Mouse (Mus musculus): ENCODE data around the gene Lrrc8c. TPM values are rescaled to one million over a fixed set of nuclear protein-coding genes. Genes with fewer than 3 reads are reported as not detected.

The Lrrc8c gene
- total RNA-seq, 2 experiments from 2014 or later, result 9.3 to 10.6 TPM

- DNase-seq (ENCODE audit: low spot score), result no peak
These were observed 18.8 kb upstream of the Lrrc8c start for GRCm38 (mm10) chr5:105500132-105501121.

GRCm38 (mm10) chr5:105501136-105501535, 18.1 kb upstream of the Lrrc8c start:
- DNase-seq (ENCODE audit: low spot score), result no peak

GRCm38 (mm10) chr5:105508813-105509212, 10.4 kb upstream of the Lrrc8c start:
- DNase-seq (ENCODE audit: low spot score), result no peak

DNA sequence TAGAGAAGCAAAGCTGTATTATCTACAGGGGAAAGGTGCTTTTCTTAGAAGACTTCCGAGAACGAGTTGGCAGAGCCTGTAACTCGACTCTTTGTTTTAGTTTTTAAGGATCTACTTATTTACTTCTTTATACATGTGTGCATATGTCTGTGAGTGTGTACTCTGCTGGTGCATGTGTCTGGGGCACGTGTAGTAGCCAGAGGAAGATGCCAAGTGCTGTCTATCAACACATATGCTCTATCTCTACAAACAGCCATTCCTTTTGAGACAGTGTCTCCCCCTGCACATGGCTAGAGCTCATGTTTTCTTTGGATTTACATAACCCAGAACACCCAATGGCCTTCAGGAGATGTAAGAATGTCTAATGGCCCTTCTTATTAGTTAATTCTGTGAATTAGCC, 6.9 kb upstream of the Lrrc8c start:
- no peak for DNase-seq (ENCODE audit: low spot score)

- no peak for DNase-seq (ENCODE audit: low spot score)
These were observed 3.7 kb upstream of the Lrrc8c start for GRCm38 (mm10) chr5:105515532-105515931.

DNA sequence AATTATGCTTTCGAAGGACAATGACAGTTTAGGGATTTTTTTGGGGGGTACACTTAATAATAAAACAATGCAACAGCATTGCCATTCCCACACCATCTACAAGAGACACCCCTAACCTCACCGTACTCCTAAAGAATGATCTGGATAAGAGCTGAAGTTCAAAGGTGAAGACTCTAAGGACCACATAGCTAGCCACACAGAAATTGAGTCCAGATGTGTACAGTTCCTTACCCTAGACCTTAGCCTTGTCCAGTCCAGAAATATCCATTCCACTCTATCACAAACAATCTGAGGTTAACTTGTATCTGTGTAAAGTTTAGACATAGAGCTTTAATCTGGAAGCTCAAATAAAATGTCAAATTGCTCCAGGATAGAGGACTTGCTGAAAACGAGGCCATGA, 2.9 kb upstream of the Lrrc8c start:
- no peak for DNase-seq (ENCODE audit: low spot score)

- no peak for DNase-seq (ENCODE audit: low spot score)
These were observed 1.1 kb upstream of the Lrrc8c start for GRCm38 (mm10) chr5:105517992-105518625.

DNA sequence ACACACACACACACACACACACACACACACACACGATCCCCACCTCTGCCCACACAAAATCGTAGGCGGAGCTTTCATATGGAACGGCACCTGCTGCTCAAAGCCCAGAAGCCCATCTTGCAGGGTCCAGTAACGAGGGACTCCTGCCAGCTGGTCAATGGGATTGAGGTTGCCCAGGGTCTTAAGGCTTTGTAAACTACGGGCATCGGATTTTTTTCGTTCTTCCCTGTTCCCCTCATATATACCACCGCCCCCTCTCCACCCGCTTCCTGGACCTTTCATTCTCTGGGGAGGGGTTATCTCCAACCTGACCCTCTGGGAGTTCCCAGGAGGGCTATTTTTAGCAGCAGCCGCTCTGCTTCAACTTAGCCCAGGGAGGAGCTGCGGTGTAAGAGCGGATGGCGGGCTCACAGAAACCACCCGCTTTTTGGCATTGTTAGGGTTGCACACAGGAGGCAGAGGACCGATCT, 527 bp upstream of the Lrrc8c start:
- no peak for DNase-seq (ENCODE audit: low spot score)

DNA sequence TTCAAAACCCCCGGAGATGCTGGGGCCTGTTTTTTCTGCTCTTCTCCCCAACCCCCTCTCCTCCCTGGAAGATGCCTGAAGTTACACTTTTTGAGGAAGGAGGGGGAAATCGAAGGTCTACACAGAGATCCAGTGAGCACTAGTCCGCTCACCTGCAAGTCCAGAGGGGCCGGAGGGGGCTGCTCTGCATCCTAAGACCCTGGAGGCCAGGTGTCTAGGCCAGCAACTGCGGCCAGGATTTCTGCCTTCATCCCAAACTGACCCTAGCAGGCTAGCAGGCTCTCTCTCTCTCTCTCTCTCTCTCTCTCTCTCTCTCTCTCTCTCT, 750 bp downstream of the Lrrc8c start:
- DNase-seq (ENCODE audit: low spot score), result no peak

DNA sequence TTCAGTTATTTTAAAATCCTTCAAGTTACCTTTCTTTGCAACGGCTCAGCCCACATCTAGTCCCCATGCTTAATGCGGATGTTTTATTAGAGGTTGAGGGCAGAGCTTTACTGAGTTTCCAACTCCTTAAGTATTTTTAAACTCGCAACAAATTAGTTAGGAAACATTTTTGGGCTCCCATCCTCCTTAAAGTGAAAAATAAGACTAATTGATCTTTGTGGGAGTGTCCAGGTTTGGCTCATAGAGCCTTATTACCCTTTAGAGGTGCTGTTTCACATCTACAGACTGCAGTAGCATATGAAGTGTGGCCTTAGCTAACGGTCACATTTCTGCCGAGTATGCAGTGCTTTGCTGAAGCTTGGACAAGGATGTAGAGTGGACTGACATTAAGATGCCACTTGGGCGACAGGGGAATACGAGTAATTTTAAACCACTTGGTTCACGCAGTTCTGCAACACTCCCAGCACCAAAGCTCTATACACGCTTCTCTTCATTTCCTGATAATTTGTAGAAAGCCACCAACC, 1.3 kb downstream of the Lrrc8c start:
- no peak for DNase-seq (ENCODE audit: low spot score)

- DNase-seq (ENCODE audit: low spot score), result no peak
These were observed 4.3 kb downstream of the Lrrc8c start for GRCm38 (mm10) chr5:105523452-105523851.

GRCm38 (mm10) chr5:105525004-105525403, 5.8 kb downstream of the Lrrc8c start:
- no peak for DNase-seq (ENCODE audit: low spot score)

DNA sequence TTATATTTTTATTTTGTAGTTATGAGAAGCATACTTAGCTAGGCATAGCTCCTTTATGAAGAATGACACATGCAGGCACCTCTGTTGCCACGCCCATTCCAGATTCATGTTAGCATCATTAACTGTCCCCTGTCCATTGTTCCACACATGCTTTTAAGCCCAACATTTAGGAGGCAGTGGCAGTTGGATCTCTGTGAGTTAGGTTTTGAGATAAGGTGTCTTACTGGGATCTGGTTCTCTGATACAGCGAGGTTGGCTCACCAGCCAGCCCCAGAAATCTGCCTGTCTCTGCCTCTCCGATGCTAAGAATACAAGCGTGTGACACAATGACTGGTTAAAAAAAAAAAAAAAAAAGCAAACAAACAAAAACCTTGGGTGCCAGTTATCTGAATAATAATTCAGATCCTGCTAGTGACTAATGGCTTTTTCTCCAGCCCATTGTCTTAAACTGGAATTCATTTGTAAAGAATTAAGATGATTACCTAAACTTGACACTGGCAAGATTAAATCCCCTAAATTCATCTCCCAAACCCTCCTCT, 7.0 kb downstream of the Lrrc8c start:
- DNase-seq (ENCODE audit: low spot score), result no peak

DNA sequence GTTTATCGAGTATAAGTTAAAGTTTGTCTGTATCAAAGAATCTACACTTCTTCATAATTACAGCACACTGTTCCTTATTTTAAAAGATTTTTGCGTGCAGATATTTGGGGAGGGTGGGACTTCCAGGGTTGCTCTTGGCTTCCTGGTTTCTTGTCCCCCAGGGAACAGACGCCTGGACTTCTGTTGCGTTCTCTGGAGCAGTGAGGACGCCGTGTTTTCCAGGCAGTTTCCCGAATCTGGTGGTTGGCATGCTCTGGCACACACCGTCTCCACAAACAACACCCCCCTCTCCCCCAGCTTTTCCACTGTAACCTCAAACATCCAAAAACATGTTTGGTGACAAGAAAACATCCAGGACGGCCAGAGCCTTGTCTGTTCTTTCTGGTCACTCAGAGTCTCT, 7.6 kb downstream of the Lrrc8c start:
- DNase-seq (ENCODE audit: low spot score), result no peak

GRCm38 (mm10) chr5:105527477-105528331, 8.5 kb downstream of the Lrrc8c start:
- DNase-seq (ENCODE audit: low spot score), result no peak

DNA sequence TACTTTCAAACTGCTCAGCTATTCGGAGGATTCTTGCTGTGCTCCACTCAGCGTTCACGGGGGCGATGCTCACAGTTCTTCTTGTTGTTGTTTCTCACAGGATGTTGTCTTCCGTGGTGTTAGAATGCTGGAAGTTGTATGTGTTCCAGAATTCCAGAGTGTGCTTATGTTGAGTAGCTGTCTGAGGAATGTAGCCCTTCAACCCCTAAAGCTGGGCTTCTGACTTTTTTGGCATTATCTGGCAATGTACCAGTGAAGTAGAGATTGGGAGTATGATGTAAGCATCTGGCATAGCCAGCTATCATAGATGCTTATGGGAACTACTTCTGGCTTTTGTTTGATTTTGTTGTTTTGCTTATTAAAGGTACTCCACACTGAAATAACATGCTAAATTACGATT, 11.4 kb downstream of the Lrrc8c start:
- no peak for DNase-seq (ENCODE audit: low spot score)

DNA sequence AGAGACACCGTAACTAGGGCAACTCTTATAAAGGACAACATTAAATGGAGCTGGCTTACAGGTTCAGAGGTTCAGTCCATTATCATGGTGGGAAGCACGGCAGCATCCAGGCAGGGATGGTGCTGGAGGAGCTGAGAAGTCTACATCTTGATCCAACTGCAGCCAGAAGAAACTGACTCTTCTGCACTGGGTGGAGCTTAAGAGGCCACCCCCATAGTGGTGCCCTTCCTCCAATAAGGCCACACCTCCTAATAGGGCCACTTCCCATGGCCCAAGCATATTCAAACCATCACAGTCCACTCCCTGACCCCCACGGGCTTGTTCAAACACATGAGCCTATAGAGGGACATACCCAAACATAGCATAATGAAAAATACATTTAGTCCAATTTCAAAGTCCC, 16.0 kb downstream of the Lrrc8c start:
- DNase-seq (ENCODE audit: low spot score), result no peak

DNA sequence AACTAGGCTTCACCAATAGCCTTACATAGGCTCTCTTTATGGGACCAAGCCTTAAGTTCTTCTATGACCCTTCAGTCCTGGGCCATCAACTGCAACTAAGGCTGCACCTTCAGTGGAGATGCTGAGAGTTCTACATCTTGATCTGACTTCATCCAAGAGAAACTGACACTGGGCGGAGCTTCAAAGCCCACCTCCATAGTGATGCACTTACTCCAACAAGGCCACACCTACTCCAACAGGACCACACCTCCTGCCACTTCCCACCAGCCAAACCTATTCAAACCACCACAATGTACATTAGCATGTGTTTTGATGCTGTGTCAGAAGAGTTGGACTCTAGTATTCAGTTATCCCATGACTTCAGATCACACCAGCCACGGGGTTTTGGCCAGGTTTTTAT, 17.0 kb downstream of the Lrrc8c start:
- DNase-seq (ENCODE audit: low spot score), result no peak

- no peak for DNase-seq (ENCODE audit: low spot score)
These were observed 18.0 kb downstream of the Lrrc8c start for GRCm38 (mm10) chr5:105537101-105537723.

DNA sequence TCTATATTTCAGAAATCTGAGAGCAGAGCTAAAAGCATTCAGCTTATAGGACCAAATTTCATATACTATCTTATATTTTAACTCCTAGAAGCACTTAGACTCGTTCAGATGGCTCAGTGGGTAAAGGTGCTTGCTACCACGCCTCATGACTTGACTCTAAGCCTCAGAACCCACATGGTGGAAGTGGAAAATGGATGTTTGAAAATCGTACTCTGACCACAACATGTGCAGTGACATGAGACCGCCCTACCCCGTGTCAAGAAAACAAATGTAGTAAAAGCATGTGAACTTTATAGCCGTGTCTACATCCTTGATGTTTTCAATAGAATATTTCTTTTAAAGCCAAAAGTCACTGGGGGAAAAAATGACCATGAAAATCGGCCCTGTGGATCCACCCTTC, 21.9 kb downstream of the Lrrc8c start:
- DNase-seq (ENCODE audit: low spot score), result no peak

- no peak for DNase-seq (ENCODE audit: low spot score)
These were observed 25.9 kb downstream of the Lrrc8c start for GRCm38 (mm10) chr5:105545126-105545525.

All from gastrocnemius, adult 18-20 months (tissue).